Mouse (Mus musculus) cerebellum, postnatal 36 days (tissue): ENCODE measurements around the gene Ccnc.

Experiments used
- DNase-seq, 2 experiments: peaks; one replicate each; pipeline ENCODE4 v3.0.0; 2021 to 2022; ENCODE audit warnings: mixed read lengths in 2 of 2

Ccnc gene

GRCm38 (mm10) chr4:21807204-21807603 is 79.7 kb downstream of the Ccnc start:
- DNase-seq: no peak
